Mouse (Mus musculus): ENCODE results near the gene Il1rapl1.

Il1rapl1 gene

GRCm38 (mm10) chrX:87600914-87601313 is 514.5 kb downstream of the Il1rapl1 start:
- no peak for DNase-seq (ENCODE audit: low spot score)

DNA sequence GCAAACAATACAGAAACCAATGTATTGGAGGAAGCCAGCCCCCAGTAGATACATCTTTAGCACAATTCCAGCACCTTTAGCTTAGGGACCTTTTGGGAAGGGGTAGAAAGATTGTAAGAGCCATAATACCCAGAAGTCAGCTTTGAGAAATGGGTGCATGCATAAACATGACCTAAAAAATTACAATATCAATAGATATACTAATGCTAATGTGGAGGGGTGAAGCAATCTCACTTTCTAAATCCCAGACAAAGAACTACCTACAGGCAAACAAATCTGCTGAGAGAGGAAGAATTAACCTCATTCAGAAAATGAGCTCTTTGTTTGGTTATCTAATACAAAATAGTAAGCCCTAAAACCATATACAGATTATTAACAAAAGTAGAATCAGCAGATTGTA is 607.4 kb downstream of the Il1rapl1 start:
- DNase-seq (ENCODE audit: low spot score), result no peak

DNA sequence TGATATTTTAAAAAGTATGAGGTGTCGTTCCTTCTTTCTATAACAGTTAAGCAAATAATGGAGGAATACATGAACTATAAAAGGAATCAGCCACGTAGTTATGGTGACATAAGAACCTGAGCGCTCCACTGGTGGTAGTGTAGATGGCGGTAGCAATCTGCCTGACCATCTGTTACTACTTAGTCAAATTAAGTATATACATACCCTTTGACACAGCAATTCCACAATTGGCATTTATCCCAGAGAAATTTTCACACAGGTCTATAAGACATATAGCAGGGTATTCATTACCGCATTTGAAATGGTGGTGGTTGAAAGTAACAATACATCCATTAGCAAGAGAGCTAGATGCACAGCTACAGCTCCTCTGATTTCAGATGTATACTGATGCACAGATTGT is 612.8 kb downstream of the Il1rapl1 start:
- no peak for DNase-seq (ENCODE audit: low spot score)

DNA sequence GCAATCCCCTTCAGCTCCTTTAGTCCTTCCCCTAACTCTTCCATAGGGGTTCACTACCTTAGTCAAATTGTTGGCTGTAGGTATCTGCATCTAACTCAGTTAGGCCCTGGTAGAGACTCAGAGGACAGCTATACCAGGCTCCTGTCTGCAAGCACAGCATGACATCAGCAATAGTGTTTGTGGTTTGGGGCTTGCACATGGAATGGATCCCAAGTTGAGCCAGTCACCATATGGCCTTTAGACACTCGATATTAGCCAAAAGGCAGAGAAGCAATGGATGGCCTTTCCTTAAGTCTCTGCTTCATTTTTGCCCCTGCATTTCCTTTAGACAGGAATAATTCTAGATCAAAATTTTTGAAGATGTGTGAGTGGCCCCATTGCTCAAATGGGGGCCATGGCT is 632.0 kb downstream of the Il1rapl1 start:
- no peak for DNase-seq (ENCODE audit: low spot score)

DNA sequence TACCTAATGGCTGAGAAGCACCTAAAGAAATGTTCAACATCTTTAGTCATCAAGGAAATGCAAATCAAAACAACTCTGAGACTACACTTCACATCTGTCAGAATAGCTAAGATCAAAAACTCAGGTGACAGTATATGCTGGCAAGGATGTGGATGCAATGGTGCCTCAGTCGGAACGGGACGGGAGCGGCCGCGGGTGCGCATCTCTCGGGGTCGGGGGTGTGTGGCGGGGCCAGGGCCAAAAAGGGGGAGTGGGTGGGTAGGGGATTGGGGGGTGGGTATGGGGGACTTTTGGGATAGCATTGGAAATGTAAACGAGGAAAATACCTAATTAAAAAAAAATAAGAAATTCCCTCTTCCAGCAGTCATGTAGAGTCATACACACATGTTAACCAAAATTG is 877.3 kb downstream of the Il1rapl1 start:
- peak; percentile 72 for DNase-seq (ENCODE audit: low spot score)

DNA sequence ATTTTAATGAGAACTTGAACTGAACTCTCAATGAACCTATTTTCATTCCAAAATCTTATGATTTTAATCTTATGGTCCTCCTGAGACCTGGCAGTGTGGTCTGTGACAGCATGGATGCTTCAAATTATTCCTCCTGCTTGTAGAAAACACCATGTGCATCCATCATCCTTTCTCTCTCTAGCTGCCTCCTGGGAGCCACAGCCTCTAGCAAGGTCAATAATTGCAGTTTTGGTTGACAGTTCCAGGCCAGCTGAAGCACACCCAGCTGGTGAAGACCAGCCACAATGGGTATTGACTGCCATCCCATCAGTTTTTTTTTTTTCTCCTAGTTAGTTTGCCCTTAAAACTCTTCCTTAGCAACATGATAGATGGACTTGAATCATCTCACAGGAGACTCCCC is 890.2 kb downstream of the Il1rapl1 start:
- DNase-seq (ENCODE audit: low spot score), result no peak

- no peak for DNase-seq (ENCODE audit: low spot score)
These were observed 1113.1 kb downstream of the Il1rapl1 start for GRCm38 (mm10) chrX:87002296-87002695.

DNA sequence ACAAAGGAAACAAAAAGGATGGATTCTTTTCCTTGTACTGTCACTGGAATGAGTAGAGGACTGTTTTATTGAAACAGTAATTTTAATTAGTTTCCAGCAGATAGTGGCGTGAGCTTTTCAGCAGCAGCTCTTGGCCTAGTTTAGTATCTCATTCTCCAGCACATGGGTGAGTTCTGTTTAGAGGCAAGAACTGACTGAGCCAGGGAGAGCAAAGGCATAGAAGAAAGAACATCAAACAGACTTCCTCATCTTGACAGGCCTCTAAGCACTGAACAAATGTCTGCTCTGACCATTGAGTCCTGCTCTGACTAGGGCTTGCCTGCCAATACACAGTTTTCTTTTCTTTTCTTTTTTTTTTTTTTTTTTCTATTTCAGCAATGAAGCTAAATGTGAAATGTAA is 1160.3 kb downstream of the Il1rapl1 start:
- DNase-seq (ENCODE audit: low spot score), result no peak

DNA sequence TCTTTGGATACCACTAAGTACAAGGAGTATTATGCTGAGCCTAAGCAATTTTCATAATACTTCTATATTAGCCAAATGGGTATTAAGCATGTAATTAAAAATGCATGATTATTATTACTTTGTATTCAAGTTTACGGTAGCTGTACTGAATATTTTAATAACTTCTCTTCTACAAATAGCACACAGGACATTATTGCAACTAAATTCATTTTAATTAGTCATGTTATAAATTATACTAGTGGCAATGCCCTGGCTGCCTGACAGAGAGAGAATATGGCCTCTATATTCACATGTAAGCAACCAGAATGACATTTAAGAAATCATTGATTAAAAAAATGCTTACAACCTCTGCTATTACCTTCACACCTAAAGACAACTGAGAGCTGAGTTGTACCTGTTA is 1160.8 kb downstream of the Il1rapl1 start:
- no peak for DNase-seq (ENCODE audit: low spot score)

DNA sequence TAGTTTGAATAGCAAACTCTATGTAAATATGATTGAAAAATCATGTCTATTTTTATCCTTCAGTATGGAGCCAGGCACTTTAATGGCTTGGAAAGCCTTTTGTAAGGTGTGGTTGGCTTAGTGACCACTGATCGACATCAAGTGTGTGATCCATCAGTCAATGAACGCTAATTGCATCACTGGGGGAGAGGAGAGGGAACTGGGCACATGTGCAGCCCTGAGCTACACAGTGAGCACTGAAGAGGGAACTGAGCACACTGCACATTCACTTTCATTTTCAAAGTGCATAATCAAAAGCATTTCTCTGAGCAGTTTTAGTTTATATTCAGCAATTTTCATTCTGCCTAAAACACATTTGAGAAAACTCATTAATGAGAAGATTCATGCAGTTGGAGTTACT is 1164.5 kb downstream of the Il1rapl1 start:
- DNase-seq (ENCODE audit: low spot score), result no peak

GRCm38 (mm10) chrX:86949112-86949511 is 1166.3 kb downstream of the Il1rapl1 start:
- no peak for DNase-seq (ENCODE audit: low spot score)

DNA sequence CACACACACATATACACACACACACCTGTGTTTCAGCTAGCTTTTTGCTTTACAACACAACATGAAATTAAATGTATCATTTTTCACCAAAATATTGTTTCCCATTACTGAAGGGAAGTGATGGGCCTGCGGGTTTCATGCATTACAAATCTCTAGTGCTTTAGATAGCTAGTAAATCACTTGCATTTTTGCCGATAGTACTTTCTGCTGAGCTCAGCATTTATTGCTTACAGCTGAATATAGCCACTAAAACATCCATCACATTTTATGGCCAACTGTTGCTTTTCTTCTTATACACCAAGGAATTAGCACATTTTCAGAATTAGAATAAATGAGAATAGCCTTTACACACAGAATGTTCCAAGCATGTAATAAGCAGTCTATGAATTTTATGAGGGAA is 1260.6 kb downstream of the Il1rapl1 start:
- DNase-seq (ENCODE audit: low spot score), result no peak

GRCm38 (mm10) chrX:86808218-86808617 is 1307.2 kb downstream of the Il1rapl1 start:
- DNase-seq (ENCODE audit: low spot score), result no peak

GRCm38 (mm10) chrX:86802725-86803124 is 1312.7 kb downstream of the Il1rapl1 start:
- DNase-seq (ENCODE audit: low spot score), result no peak

DNA sequence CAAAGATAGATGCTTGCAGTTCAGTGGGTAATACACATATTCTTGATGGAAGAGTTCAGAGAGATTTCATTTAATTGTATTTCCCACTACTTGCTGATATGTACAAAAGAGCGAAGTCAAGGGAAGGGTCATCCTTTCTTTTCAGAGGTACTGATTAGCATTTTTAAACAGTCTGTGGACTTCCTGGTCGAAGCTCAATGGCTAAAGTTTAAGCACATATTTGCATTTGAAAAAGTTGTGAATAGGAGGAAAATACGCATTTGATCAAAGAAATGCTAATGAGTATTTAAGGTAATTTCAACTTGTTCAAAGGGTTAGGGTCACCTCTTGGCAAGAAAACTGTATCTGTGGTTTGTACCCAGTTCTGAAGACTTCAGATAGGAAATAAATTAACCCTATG is 1386.6 kb downstream of the Il1rapl1 start:
- DNase-seq (ENCODE audit: low spot score), result no peak

Data from ovary, postnatal 36 days (tissue).